Mouse (Mus musculus) ES-E14 (cell line): ENCODE measurements around the gene Pafah1b2.

Source experiments
- CHD2 ChIP-seq: IDR thresholded peaks from 2 replicates; pipeline ENCODE4 v1.6.1; 2014; ENCODE audit warnings: mild to moderate bottlenecking, low read depth, low read length, inconsistent platforms
- HCFC1 ChIP-seq: IDR thresholded peaks from 2 replicates; pipeline ENCODE4 v1.6.1; 2012; ENCODE audit warnings: low read length, inconsistent platforms, borderline replicate concordance; ENCODE audit not compliant: insufficient read depth
- MAFK ChIP-seq: IDR thresholded peaks from 2 replicates; pipeline ENCODE4 v1.6.1; 2014; ENCODE audit warnings: mild to moderate bottlenecking, low read depth, low read length, inconsistent platforms; ENCODE audit not compliant: insufficient read depth
- ZC3H11A ChIP-seq: IDR thresholded peaks from 2 replicates; pipeline ENCODE4 v1.6.1; 2012; ENCODE audit warnings: low read depth, mild to moderate bottlenecking, inconsistent platforms, low read length, borderline replicate concordance
- ZNF384 ChIP-seq: IDR thresholded peaks from 2 replicates; pipeline ENCODE4 v1.6.1; 2012; ENCODE audit warnings: low read depth, low read length, inconsistent platforms

GRCm38 (mm10) chr9:45985229-45985567 is 27.3 kb downstream of the Pafah1b2 start:
- TF ChIP-seq MAFK: no peak
- TF ChIP-seq ZC3H11A: no peak
- TF ChIP-seq CHD2: no peak
- TF ChIP-seq ZNF384: no peak
- TF ChIP-seq HCFC1: no peak
